Mouse (Mus musculus) erythroblast, embryonic 14.5 days (primary cell): Measurements from ENCODE around the gene Sprr2f. TPM values are rescaled to one million over a fixed set of nuclear protein-coding genes. Genes with fewer than 3 reads are reported as not detected.

ENCODE experiments used
- H3K27me3 ChIP-seq: 2 replicates; pipeline ENCODE4 v1.6.1; 2012; ENCODE audit warnings: inconsistent platforms; ENCODE audit not compliant: control insufficient read depth
- H3K36me3 ChIP-seq: 2 replicates; pipeline ENCODE4 v1.6.1; 2012; ENCODE audit warnings: mild to moderate bottlenecking, inconsistent platforms; ENCODE audit not compliant: control insufficient read depth
- H3K4me1 ChIP-seq: 2 replicates; pipeline ENCODE4 v1.6.1; 2012; ENCODE audit warnings: inconsistent platforms; ENCODE audit not compliant: control insufficient read depth
- H3K4me3 ChIP-seq: replicated peaks from 2 replicates; pipeline ENCODE3; 2012; ENCODE audit warnings: moderate library complexity, mild to moderate bottlenecking, inconsistent platforms
- H3K9me3 ChIP-seq: 2 replicates; pipeline ENCODE4 v1.6.1; 2012; ENCODE audit warnings: low read length, inconsistent platforms, mixed read lengths; ENCODE audit not compliant: control insufficient read depth
- GATA1 ChIP-seq: IDR thresholded peaks from 2 replicates; pipeline ENCODE4 v1.6.1; 2012; ENCODE audit warnings: low read length, inconsistent platforms, mixed read lengths
- TAL1 ChIP-seq: IDR thresholded peaks from 3 replicates; pipeline ENCODE4 v1.6.1; 2012; ENCODE audit warnings: low read length, inconsistent platforms, mixed read lengths
- polyA plus RNA-seq: library from polyadenylated mRNA; stranded (reverse); fragments of >175 nt; gene quantifications from 2 replicates; pipeline ENCODE4 v1.2.3, GENCODE M21; 2012

The Sprr2f gene
- polyA plus RNA-seq = not detected in 2 replicates

- no peak within 1 kb of the TSS for H3K4me3 ChIP-seq
- H3K36me3 ChIP-seq = no peaks in the 10 kb centered on the region
- no peaks in the 10 kb centered on the region for H3K4me1 ChIP-seq
- TF ChIP-seq TAL1 = no peak
- TF ChIP-seq GATA1 = no peak
- no peaks in the 10 kb centered on the region for H3K9me3 ChIP-seq
- no peaks in the 10 kb centered on the region for H3K27me3 ChIP-seq
Observed at GRCm38 (mm10) chr3:92364887-92365286, at the start of gene Sprr2f. Gene Sprr2f (plus strand): TSS chr3:92365187.

DNA sequence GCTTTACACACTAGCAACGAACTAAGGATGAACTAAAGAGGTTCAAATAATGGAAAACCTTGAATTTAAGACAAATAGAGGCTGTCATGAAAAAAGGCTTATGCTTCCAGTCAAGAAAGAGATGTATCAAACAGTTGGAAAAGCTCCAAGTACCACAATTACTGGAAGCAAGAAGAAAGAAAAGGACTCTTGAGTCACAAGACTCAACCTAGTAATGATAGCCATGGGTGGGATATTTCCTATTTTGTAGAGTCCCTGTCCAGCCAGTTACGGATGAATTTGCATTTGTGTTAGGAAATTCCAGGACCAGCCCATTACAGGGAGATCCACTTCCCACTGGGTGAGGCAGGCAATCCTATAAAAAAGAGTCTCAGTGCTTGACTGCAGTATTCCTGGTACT is 48.7 kb upstream of the Sprr2f start, which contains the start of gene Sprr2b:
TSS of gene Sprr2b (plus strand) at position 301 of the 400 bp plus-strand sequence.
- TF ChIP-seq GATA1 (no peak), TAL1 (no peak)
- Histone ChIP-seq H3K36me3 (no peaks in the 10 kb centered on the region), H3K4me3 (no peak within 1 kb of the TSS), H3K27me3 (no peaks in the 10 kb centered on the region), H3K9me3 (no peaks in the 10 kb centered on the region), H3K4me1 (no peaks in the 10 kb centered on the region)

DNA sequence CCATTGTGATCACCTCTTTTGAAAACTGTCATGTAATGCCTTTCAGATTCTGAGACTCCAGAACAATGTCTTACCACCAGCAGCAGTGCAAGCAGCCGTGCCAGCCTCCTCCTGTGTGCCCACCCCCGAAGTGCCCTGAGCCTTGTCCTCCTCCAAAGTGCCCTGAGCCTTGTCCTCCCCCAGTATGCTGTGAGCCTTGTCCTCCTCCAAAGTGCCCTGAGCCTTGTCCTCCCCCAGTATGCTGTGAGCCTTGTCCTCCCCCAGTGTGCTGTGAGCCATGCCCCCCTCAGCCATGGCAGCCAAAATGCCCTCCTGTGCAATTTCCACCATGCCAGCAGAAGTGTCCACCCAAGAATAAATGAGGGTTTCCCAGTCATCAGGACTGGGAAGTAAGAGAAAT is 47.6 kb upstream of the Sprr2f start:
- Histone ChIP-seq H3K4me1 (no peaks in the 10 kb centered on the region), H3K9me3 (no peaks in the 10 kb centered on the region), H3K36me3 (no peaks in the 10 kb centered on the region), H3K27me3 (no peaks in the 10 kb centered on the region), H3K4me3 (no peak overlapping the region)
- no peak for TF ChIP-seq GATA1
- no peak for TF ChIP-seq TAL1

GRCm38 (mm10) chr3:92336278-92336677 is 28.7 kb upstream of the Sprr2f start:
- no peaks in the 10 kb centered on the region for H3K27me3 ChIP-seq
- H3K36me3 ChIP-seq = no peaks in the 10 kb centered on the region
- H3K4me3 ChIP-seq = no peak overlapping the region
- no peaks in the 10 kb centered on the region for H3K4me1 ChIP-seq
- H3K9me3 ChIP-seq = no peaks in the 10 kb centered on the region
- TF ChIP-seq GATA1 (no peak), TAL1 (no peak)

DNA sequence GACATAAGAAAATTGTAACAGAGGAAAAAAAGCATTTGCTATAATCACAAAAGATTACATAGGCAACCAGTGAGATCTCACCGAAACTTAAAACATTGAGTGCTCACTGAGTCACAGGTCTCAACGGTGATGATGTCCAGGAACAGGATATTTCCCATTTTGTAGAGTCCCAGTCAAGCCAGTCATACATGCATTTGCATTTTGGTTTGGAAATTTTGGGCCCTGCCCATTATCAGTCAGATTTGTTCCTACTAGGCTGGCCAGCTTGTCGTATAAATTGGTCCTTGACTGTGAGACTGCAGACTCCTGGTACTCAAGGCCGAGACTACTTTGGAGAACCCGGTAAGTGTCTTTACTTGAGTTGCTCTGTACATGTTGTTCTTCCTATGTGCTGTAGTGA is 26.1 kb upstream of the Sprr2f start, which contains the start of gene Sprr2d:
TSS of gene Sprr2d (plus strand) at position 301 of the 400 bp plus-strand sequence.
- Histone ChIP-seq H3K9me3 (no peaks in the 10 kb centered on the region), H3K36me3 (no peaks in the 10 kb centered on the region), H3K27me3 (no peaks in the 10 kb centered on the region), H3K4me3 (no peak within 1 kb of the TSS), H3K4me1 (no peaks in the 10 kb centered on the region)
- TF ChIP-seq TAL1 (no peak), GATA1 (no peak)

DNA sequence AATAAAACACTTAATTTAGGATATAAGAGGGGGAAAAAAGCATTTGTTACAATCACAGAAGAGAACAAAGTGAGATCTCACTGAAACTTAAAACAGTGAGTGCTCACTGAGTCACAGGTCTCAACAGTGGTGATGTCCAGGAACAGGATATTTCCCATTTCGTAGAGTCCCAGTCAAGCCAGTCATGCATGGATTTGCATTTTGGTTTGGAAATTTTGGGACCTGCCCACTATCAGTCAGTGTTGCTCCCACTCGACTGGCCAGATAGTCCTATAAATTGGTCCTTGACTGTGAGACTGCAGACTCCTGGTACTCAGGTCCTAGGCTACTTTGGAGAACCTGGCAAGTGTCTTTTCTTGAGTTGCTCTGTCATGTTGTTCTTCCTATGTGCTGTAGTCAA is 13.1 kb upstream of the Sprr2f start, which contains the start of gene Sprr2e:
TSS of gene Sprr2e (plus strand) at position 301 of the 400 bp plus-strand sequence.
- TF ChIP-seq TAL1 (no peak), GATA1 (no peak)
- H3K4me1 ChIP-seq = no peaks in the 10 kb centered on the region
- no peak within 1 kb of the TSS for H3K4me3 ChIP-seq
- H3K27me3 ChIP-seq = no peaks in the 10 kb centered on the region
- H3K36me3 ChIP-seq = no peaks in the 10 kb centered on the region
- no peaks in the 10 kb centered on the region for H3K9me3 ChIP-seq

GRCm38 (mm10) chr3:92361619-92362018 is 3.4 kb upstream of the Sprr2f start:
- H3K36me3 ChIP-seq = no peaks in the 10 kb centered on the region

GRCm38 (mm10) chr3:92373613-92374012 is 8.6 kb downstream of the Sprr2f start:
- H3K27me3 ChIP-seq = no peaks in the 10 kb centered on the region
- no peak for TF ChIP-seq TAL1
- TF ChIP-seq GATA1 = no peak
- H3K36me3 ChIP-seq = no peaks in the 10 kb centered on the region
- no peaks in the 10 kb centered on the region for H3K4me1 ChIP-seq
- H3K9me3 ChIP-seq = no peaks in the 10 kb centered on the region
- H3K4me3 ChIP-seq = no peak overlapping the region

More at GRCm38 (mm10) chr3:92361619-92362018, 3.4 kb upstream of the Sprr2f start:
- Histone ChIP-seq H3K9me3 (no peaks in the 10 kb centered on the region), H3K4me1 (no peaks in the 10 kb centered on the region), H3K27me3 (no peaks in the 10 kb centered on the region), H3K4me3 (no peak overlapping the region)
- TF ChIP-seq TAL1 (no peak), GATA1 (no peak)

GRCm38 (mm10) chr3:92385385-92385784 is 20.4 kb downstream of the Sprr2f start, which contains the start of gene Sprr2h:
Gene Sprr2h (plus strand): TSS chr3:92385685.
- Histone ChIP-seq H3K27me3 (no peaks in the 10 kb centered on the region), H3K9me3 (no peaks in the 10 kb centered on the region), H3K4me3 (no peak within 1 kb of the TSS), H3K36me3 (no peaks in the 10 kb centered on the region), H3K4me1 (no peaks in the 10 kb centered on the region)
- TF ChIP-seq GATA1 (no peak), TAL1 (no peak)

DNA sequence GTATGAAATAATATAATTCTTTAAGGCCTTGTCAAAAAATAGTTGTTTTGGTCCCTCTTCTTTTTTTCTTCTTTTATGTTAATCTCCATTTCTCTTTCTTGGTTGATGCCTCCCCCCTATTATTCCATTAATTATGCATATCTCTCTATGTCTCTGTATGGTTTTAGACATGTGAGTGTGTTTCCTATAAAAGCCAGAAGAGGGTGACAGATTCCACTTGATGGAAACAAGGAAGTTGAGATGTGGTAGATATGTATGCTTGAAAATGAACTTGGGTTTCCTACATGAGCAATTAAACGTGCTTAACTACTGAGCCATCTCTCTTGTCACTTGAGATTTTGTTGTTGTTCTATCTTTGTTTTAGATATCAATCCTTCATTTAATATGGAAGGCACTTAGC is 29.3 kb downstream of the Sprr2f start:
- Histone ChIP-seq H3K9me3 (no peaks in the 10 kb centered on the region), H3K36me3 (no peaks in the 10 kb centered on the region), H3K4me1 (no peaks in the 10 kb centered on the region), H3K4me3 (no peak overlapping the region), H3K27me3 (no peaks in the 10 kb centered on the region)
- TF ChIP-seq GATA1 (no peak), TAL1 (no peak)
